Mouse (Mus musculus) liver, adult 2 months (tissue): ENCODE data around the gene Batf.

Source experiments
- CTCF ChIP-seq: fragments of 200-500 bp; IDR thresholded peaks from 2 replicates; pipeline ENCODE4 v1.5.1; 2011; ENCODE audit warnings: low read depth, low read length, control low read depth
- POLR2A ChIP-seq: fragments of 200-500 bp; IDR thresholded peaks from 2 replicates; pipeline ENCODE4 v1.6.1; 2011; ENCODE audit warnings: low read length, control low read depth; ENCODE audit not compliant: insufficient read depth; ENCODE audit errors: extremely low read depth

- TF ChIP-seq CTCF (no peak), POLR2A (no peak)
These were observed 18.1 kb downstream of the Batf start for GRCm38 (mm10) chr12:85704566-85704965.
